Mouse (Mus musculus) adrenal gland, adult 18-20 months (tissue): ENCODE data around the gene Med6. TPM values are rescaled to one million over a fixed set of nuclear protein-coding genes. Genes with fewer than 3 reads are reported as not detected.
A peak's percentile ranks its signal among the peaks of the same experiment; 100 is the strongest.
"Not testable (repeated sequence)": the region's sequence is repeated elsewhere in the genome, so short reads cannot be mapped to it uniquely, and the experiment has no call there.

Source experiments
- DNase-seq, 2 experiments: peaks; one replicate each; pipeline ENCODE4 v3.0.0; 2021 to 2022; ENCODE audit warnings: low spot score in 2 of 2
- total RNA-seq, 2 experiments: library from RNA; stranded (reverse); gene quantifications; 1 replicate in 1 of 2; 2 replicates in 1 of 2; pipeline ENCODE4 v1.2.3; 2021

The Med6 gene
- total RNA-seq, 2 experiments from 2014 or later = 21.8 to 24.2 TPM

- DNase-seq = no peak
Observed at GRCm38 (mm10) chr12:81567931-81568330, 26.9 kb downstream of the Med6 start.

- no peak for DNase-seq
Observed at GRCm38 (mm10) chr12:81564173-81564572, 30.6 kb downstream of the Med6 start.

- DNase-seq = no peak
Observed at GRCm38 (mm10) chr12:81549286-81549685, 45.5 kb downstream of the Med6 start.

GRCm38 (mm10) chr12:81547163-81547562 lies 47.6 kb downstream of the Med6 start:
- DNase-seq = no peak

- DNase-seq = no peak
Observed at GRCm38 (mm10) chr12:81533029-81533419, 61.8 kb downstream of the Med6 start.

- DNase-seq = peak; percentile 75 to 76
Observed at GRCm38 (mm10) chr12:81532316-81533028, 62.3 kb downstream of the Med6 start, which contains the start of the genes Gm20498 and Synj2bp. Gene Gm20498, minus strand, starts transcription at chr12:81532905. Gene Synj2bp, minus strand, starts transcription at chr12:81532911.

GRCm38 (mm10) chr12:81530587-81530986 lies 64.2 kb downstream of the Med6 start:
- not testable (repeated sequence) for DNase-seq

Other genes with a start within 250 kb of the Med6 start
- gene Gm4787, start 215.5 kb downstream of the Med6 start, total RNA-seq = under 1 TPM; 0.80 TPM
- 1 to 10 TPM; 1.1 to 1.2 TPM for gene Adam4, start 173.1 kb downstream of the Med6 start, total RNA-seq
- gene Cox16, start 109.9 kb downstream of the Med6 start, total RNA-seq = 100 to 1,000 TPM in 1 of 2 experiments, 10 to 100 TPM in 1; 99.5 to 104 TPM
- gene Gm20498, start 62.1 kb downstream of the Med6 start, total RNA-seq = 10 to 100 TPM; 37.2 to 40.4 TPM
- 10 to 100 TPM; 30.3 to 32.5 TPM for gene Synj2bp, start 62.1 kb downstream of the Med6 start, total RNA-seq
- gene Adam21, start 26.5 kb downstream of the Med6 start, total RNA-seq = not detected
- gene Ttc9, start 36.2 kb upstream of the Med6 start, total RNA-seq = 1 to 10 TPM; 3.5 to 4.1 TPM
- 1 to 10 TPM in 1 of 2 experiments, under 1 TPM in 1; 0.89 to 2.8 TPM for gene Map3k9, start 186.2 kb upstream of the Med6 start, total RNA-seq